Mouse (Mus musculus): ENCODE measurements at regions not wholly inside any gene's neighbourhood (a gene's known extent, or its start where the extent isn't known, plus 50 kb on each side); places are given as distances from the start of the nearest gene placed in this dataset.

GRCm38 (mm10) chr17:45866876-45867652, 133.4 kb upstream of the 1600014C23Rik start:
- no peak for DNase-seq (ENCODE audit: low spot score in 2 of 2)

DNA sequence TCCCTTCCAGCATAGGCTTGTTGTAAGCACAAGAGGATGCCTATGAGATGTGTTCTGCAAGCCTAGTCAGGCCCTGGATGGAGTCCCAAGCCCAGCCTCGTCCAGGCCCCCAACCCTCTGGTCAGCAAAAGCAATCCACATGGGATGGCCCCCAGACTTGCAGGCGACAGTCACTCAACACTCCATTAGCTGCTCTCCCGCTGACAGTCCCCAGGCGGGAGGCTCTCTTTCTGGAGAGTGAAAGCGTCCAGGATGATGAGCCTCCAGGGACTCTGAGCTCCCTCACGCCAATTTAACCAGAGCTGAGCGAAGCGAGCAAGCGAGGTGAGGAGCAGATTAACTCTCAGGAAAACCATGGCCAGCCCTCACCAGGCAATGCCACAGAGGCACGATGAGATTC, 132.7 kb upstream of the 1600014C23Rik start:
- DNase-seq (ENCODE audit: low spot score in 2 of 2), result no peak

- DNase-seq (ENCODE audit: low spot score in 2 of 2), result no peak
Measured at GRCm38 (mm10) chr17:45865944-45866343, 132.3 kb upstream of the 1600014C23Rik start.

- no peak for DNase-seq (ENCODE audit: low spot score in 2 of 2)
Measured at GRCm38 (mm10) chr17:45863471-45864205, 130.0 kb upstream of the 1600014C23Rik start.

DNA sequence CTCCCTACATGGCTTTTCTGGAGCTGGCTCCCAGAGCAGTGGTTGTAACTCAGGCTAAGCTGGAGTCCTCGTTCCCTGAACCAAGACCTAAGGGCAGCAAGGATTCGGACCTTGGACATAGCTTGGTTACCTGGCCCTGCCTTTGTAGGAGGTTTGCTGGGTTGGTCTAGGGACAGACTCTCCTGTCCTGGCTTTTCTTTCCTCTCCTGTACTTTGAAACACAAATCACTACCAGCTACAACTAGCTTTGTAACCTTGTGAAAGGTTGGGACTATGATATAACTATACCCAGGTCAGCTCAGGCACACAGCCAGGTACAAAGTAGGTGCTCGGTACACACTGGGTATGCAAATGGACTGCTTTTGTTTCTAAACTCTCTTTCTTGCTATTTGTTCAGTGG, 129.4 kb upstream of the 1600014C23Rik start:
- no peak for DNase-seq (ENCODE audit: low spot score in 2 of 2)

GRCm38 (mm10) chr17:45859441-45859840, 125.8 kb upstream of the 1600014C23Rik start:
- no peak for DNase-seq (ENCODE audit: low spot score in 2 of 2)

DNA sequence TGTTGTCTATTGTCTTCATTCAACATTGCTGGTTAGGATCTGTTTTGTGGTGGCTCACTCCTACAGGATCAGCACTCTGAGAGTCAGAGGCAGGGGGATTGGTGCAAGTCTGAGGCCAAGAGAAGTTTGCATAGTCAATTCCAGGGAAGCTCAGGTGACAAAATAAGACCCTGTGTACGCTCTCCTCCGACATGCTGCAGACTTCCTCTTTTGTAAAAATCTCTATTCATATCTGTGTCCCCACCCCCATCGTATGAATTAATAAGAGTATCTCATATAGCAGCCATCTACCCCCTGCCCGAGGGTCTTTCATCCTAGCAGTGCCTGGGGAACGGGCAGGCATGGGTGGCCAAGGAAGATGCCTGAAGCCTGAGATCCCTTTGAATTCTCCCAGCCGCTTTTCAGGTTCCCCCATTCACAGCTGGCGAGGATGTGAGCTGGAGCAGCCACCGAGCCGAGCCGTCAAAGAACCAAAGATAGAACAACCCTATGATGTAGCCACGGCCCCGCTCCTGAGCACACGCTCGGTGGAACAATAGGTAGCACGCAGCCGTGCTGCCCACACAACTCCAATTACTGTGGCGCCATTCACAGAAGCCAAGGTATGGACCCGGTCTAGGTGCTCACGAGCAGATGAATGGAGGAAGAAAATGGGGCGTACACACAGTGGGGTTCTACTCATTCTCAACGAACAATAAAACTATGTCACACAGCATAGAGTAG, 120.4 kb upstream of the 1600014C23Rik start:
- no peak for DNase-seq (ENCODE audit: low spot score in 2 of 2)

DNA sequence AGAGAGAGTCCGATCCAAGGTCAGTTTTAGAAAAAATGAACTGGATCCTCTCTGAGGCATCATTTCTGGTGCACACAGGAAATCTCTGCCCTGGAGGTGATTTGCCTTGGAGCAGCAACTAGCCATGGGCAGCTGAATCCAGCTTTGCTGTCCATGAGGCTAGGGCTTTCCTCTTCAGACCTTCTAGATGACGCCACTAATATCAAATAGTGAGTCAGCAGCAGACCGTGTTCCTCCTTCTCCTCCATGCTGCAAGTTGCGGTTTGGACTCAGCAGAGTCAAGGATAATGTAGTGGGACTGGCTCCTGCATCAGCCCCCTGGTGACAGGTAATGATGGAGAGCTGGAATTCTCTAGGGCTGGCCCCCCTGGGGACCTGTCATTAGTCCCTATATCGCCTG, 118.8 kb upstream of the 1600014C23Rik start:
- DNase-seq (ENCODE audit: low spot score in 2 of 2), result no peak

- DNase-seq (ENCODE audit: low spot score in 2 of 2), result no peak
Measured at GRCm38 (mm10) chr17:45851723-45852396, 118.2 kb upstream of the 1600014C23Rik start.

DNA sequence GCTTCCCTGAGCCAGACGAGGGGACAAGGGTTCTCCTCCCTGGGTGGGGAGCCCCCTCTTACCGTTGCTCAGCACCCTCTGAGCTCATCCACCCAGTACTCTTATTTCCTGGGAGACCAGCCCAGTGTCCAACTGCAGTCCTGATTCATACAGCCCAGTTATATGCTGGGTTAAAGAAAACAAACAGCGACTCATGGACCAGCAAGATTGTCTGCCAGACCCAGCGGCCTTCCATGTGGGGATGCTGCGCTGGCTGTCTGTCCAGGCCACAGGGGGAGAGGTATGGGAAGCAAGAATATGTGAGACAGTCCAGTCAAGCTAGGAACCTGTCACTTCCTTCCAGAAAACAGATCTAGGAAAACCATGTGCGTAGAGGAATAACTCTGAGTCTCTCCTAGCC, 117.3 kb upstream of the 1600014C23Rik start:
- no peak for DNase-seq (ENCODE audit: low spot score in 2 of 2)

DNA sequence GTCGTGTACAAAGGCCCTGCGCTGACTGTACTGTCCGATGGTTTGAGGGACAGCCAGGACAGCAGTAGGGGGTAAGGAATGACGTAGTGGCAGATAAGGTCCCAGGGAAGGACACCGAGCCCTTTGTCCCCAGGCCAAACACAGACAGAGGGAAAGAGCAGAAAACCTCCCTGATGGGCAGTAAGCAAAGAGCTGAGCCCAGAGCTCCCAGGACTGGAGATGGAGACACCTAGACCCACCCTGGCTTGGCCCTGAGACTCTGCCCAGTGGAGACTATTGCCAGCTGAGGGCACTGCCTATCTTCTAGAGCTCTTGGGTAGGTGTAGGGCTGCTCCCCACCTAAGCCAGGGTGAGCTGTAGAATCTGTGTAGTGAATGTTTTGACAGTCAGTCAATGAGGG, 116.5 kb upstream of the 1600014C23Rik start:
- no peak for DNase-seq (ENCODE audit: low spot score in 2 of 2)

GRCm38 (mm10) chr17:45848605-45849004, 115.0 kb upstream of the 1600014C23Rik start:
- DNase-seq (ENCODE audit: low spot score in 2 of 2), result peak in 1 of 2 experiments; percentile 69

GRCm38 (mm10) chr17:45847701-45848378, 114.2 kb upstream of the 1600014C23Rik start:
- DNase-seq (ENCODE audit: low spot score in 2 of 2), result no peak

DNA sequence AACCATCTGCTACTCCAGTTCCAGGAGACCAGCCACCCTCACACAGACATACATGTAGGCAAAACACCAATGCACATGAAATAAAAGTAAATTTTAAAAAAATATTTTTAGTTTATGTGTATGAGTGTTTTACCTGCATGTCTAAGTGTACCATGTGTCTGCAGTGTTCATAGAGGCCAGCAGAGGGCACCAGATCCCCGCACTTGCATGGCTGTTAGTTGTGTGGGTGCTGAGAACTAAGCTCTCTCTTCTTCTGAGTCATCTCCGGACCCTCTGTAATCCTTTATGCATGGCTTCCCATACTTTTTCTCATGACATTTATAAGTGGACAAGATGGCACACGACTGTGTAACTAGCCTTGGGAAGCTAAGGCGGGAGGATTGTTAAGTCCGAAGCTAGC, 112.2 kb upstream of the 1600014C23Rik start:
- no peak for DNase-seq (ENCODE audit: low spot score in 2 of 2)

- no peak for DNase-seq (ENCODE audit: low spot score in 2 of 2)
Measured at GRCm38 (mm10) chr17:45836731-45837130, 103.1 kb upstream of the 1600014C23Rik start.

GRCm38 (mm10) chr17:45836253-45836652, 102.6 kb upstream of the 1600014C23Rik start:
- no peak for DNase-seq (ENCODE audit: low spot score in 2 of 2)

GRCm38 (mm10) chr17:45834518-45835071, 101.0 kb upstream of the 1600014C23Rik start:
- no peak for DNase-seq (ENCODE audit: low spot score in 2 of 2)

GRCm38 (mm10) chr17:45830324-45830723, 96.7 kb upstream of the 1600014C23Rik start:
- DNase-seq (ENCODE audit: low spot score in 2 of 2), result no peak

DNA sequence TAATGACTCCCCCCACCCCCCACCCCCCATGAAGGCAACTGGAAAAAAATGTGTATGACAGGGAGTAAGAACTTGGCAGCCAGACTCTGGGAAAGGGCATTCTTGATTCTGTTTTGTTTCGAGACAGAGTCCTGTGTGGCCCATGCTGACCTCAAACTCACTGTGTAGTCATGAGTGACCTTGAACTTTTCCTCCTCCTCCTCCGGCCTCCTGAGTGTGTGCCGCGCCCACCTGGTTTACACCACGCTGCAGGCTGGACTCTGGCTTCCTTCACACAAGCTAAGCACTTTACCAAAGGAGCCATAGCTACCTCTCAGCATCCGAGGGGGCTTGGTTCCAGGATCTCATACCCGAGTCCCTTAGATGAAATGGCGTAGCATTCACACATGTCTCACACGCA, 95.9 kb upstream of the 1600014C23Rik start:
- DNase-seq (ENCODE audit: low spot score in 2 of 2), result no peak

DNA sequence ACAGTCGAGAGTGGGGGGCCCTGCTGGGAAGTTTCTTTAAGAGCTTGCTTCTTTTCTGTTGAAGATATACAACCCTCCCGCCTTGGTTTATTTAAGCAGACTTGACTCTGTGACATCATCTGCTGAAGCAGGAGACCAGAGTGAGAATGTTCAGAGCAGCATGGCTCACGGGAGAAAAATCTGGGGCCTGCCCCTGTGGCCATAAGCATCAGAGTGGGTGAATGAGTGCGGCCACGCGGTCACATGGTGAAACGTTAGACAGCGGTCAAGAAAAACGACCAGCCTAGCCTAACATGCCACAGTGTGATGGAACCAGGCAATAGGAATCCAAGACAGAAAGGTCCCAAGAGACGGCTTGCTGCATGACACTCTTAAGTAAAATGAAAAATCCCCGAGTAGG, 95.2 kb upstream of the 1600014C23Rik start:
- DNase-seq (ENCODE audit: low spot score in 2 of 2), result no peak

DNA sequence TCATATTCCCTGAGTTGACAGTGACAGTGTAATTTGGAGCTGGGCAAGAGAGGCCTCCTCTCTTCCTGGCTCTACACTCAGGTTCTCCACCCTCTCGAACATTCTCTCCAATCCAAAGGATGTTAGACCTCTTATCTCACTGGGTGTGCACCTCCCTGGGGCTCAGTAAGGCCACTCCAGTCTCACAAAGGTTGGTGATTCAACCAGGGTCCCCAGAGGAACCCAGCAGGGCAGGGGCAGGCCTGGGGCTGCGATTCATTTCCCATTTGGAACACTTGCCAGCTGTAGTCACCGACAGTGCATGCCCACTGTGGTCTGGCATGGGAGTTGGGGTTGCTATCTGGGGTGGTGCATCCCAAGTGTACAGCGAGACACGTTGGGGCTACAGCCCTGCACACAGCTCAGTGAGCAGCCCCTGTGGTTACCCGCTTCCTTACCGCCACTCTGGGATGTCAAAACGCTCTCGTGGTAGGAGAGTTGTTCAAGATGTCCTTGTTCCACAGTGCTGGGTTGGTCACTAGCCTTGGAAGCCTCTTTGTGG, 94.7 kb upstream of the 1600014C23Rik start:
- no peak for DNase-seq (ENCODE audit: low spot score in 2 of 2)
